Mouse (Mus musculus): ENCODE data around the gene Zfp335.

Gene Zfp335

DNA sequence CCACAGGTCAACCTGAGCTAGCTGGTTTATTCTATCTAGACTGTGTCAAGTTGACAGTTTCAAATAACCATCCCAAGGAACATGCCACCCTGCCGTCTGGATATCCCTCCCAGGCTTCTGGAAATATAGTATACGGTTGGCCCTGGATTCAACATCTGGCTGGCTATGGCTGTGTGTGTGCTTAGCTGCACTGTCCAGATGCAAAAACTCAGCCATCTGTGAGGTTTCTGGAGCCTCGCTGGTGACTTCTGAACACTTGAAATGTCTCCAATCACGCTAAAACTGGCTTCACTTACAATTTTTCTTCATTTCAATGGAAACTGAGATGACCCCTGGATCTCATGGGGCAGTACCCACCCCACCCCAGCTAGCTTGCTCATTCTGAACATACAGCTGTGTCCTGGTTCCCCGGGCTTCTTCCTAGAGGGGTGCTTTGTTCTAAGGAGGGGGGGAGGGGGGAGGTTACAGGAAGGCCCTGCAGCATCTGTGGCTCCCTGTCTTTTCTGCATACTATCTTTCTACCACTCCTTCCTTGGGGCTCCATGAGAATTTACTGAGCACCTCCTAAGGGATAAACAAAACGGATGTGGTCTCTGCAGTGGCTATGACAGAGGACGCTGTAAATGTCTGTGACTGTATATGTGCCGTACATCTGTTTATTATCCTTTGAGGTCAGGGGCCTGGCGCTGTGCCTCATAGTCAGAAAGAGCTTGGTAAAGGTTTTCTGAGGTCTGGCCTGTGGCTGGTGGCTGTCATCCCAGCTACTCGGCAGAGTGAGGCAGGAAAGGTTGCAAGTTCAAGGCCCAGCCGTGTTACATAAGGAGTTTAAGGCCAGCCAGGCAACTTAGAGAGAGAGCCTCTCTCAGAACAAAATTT lies 19.4 kb upstream of the Zfp335 start:
- CTCF ChIA-PET: interaction anchor here (0.7 kb wide), 1 partner anchor 49 kb away, joined by 5 read pairs; no protein-coding TSS in a partner anchor

DNA sequence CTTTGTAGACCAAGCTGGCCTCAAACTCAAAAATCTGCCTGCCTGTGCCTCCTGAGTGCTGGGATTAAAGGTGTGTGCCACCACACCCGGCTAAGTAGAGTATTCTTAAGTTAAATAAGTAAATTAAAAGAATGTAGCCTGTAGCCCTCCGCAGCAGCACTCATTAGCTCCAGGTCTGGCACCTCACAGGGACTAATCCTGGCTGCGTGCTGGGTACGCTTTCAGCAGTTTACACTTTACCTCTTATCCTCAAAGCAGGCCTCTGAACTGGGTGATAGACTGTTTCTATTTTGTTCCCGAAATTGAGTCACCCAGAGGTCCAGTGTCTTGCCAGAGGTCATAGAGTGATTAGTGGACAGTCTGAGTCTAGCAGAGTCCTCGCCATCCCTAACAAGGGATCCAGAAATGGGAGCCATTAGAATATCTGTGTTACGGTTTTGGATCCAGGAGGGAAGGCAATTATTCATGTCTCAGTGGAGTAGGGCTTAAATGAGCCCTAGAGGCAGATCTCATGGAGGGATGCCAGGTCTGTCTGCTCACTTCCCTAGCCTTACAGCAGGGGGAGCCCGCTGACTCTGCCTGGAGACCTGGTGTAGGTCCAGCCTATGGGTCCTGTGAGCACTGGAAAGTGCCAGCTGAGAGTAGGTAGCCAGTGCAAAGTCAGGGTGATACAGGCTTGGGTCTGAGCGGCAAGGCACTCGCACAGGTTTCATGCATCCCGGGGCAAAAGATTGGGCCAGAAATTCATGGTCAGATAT lies 12.7 kb upstream of the Zfp335 start:
- CTCF ChIA-PET: interaction anchor here (0.6 to 0.8 kb wide), 2 partner anchors 477 to 855 kb away, joined by 3 to 5 read pairs; no protein-coding TSS in a partner anchor

- CTCF ChIA-PET: interaction anchor here (0.6 to 1.1 kb wide), 2 partner anchors 15 to 476 kb away, joined by 3 to 5 read pairs; no protein-coding TSS in a partner anchor
Measured at GRCm38 (mm10) chr2:164923291-164923690, 11.7 kb upstream of the Zfp335 start.

- CTCF ChIA-PET: no interaction called here
Measured at GRCm38 (mm10) chr2:164921984-164922383, 10.4 kb upstream of the Zfp335 start.

DNA sequence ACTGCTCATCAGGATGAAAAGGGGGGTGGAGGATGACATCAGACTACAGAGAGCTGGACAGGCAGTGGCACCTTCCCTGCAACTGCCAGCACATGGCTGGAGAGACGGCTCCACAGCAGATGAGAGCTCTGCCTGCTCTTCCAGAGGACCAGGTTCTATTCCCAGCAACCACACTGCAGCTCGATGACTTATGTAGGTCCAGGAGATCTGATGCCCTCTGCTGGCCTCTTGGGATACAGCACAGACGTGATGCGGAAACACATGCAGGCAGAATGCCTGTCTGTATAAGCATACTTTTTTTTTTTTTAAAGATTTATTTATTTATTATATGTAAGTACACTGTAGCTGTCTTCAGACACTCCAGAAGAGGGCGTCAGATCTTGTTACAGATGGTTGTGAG lies 6.8 kb upstream of the Zfp335 start:
- CTCF ChIA-PET: interaction anchor here (0.6 to 0.7 kb wide), 3 partner anchors 24 to 68 kb away, joined by 3 to 5 read pairs (median 3); no protein-coding TSS in a partner anchor

DNA sequence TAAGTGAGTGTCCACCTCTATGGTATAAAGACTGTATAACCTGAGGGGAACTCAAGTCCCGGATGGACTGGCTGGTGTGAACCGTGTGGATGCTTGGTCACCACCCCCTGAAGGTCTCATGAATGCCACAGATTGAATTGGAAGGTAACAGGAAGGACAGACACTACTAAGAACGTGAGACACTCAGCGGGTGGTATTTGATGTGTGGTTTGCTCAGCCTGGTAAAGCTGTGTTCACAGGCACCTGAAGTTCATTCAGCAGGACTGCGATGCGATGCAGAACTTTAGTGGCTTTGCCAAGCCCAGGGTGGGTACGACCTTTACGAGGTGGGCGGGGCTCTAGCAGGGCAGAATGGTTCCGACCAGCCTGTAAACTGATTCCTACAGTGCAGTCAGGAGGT lies 5.8 kb upstream of the Zfp335 start:
- CTCF ChIA-PET: interaction anchor here (0.7 kb wide), 1 partner anchor 23 kb away, joined by 3 read pairs; no protein-coding TSS in a partner anchor

DNA sequence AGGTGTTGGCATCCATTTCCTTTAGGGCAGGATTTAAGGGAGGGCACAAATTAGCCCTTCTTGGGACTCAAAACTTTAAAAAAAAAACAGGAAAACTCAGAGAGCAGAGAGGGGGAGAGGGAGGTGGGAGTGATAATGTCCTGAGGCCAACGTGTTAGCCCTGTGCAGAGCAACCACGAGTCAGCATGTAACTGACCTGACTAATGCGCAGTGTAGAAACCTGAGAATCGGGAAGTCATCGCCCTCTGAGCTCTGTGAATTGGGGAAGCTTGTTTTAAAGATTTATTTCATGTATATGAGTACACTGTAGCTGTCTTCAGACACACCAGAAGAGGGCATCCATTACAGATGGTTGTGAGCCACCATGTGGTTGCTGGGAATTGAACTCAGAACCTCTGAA lies 5.3 kb upstream of the Zfp335 start:
- CTCF ChIA-PET: interaction anchor here (0.5 to 0.7 kb wide), 4 partner anchors 39 to 246 kb away, joined by 3 to 4 read pairs (median 4); no protein-coding TSS in a partner anchor

DNA sequence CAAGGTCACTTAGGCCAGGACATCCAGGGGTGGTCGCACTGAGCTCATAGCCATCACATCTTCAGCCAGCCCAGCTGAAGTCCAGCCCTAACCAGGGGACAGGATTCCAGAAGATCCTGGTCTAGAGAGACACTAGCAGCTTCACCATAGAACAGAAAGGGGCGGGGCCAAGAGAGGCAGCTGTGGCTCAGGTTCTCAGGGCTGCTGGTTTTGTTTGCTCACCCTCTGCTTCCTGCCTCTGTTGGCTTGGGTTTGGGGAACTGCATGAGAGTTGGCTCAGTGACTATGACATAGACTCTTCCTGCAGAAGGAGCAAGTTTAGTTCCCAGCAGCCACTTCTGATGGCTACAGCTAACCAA lies 1.9 kb upstream of the Zfp335 start:
- CTCF ChIA-PET: interaction anchor here (1.6 kb wide), 1 partner anchor 36 kb away, joined by 4 read pairs; no protein-coding TSS in a partner anchor

DNA sequence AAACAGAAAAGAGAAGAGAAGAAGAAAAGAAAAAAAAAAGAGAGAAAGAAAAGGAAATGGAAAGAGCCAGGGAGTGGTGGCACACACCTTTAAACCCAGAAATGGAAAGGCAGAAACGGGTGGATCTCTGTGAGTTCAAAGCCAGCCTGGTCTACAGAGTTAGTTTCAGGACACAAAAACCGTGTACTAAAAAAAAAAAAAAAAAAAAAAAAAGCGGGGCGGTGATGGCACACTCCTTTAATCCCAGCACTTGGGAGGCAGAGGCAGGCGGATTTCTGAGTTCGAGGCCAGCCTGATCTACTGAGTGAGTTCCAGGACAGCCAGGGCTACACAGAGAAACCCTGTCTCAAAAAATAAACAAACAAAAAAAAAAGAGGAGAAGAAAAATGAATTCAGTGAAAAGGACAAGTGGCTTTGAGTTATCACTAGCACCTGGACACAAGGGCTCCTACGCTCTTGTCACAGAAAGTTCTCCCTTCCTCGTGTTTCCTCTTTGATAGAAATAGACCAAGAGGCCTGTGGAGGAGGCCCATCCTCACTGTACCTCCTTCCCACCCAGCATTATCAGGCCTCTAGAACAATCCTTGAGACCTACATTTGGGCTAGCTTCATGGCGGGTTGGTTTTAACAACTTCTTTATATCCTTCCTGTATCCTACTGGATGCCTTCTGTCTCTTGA lies 1.3 kb upstream of the Zfp335 start:
- CTCF ChIA-PET: interaction anchor here (1.6 kb wide), 1 partner anchor 36 kb away, joined by 4 read pairs; no protein-coding TSS in a partner anchor

- CTCF ChIA-PET: no interaction called here
Measured at GRCm38 (mm10) chr2:164912151-164912550, 594 bp upstream of the Zfp335 start.

DNA sequence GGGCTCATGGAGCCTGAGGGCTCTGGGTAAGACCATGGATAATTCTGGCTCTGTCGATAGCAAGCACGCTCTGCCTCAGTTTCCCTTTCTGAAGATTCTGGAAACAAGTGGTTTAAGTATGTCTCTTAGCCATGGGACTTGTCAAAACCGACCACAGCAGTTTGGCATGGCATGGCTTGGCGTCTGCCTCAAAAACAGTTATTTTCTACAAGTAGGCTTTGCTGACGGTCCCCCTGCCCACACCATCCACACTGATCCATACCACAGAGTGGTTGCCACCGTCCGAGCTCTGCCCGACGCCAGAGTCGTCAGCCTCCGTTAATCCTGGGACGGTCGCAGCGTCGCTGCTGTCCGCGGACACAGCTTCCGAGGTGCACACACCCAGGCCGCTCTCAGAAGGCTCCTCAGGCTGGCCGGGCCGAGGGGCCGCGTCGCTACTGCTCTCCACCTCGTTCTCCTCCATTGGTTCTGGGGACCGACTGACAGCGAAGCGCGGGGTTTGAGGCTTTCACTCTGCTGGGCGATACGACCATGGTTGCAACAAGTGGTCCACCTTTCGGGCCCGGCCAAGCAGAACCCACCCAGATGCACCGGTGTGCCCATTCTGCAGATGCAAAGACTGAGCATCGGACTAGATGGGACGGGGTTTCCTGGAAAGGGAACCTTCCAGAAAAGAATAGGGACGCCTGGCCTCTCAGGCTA lies 1.0 kb downstream of the Zfp335 start:
- CTCF ChIA-PET: interaction anchor here (0.8 kb wide), 1 partner anchor 8 kb away, joined by 3 read pairs; no protein-coding TSS in a partner anchor

DNA sequence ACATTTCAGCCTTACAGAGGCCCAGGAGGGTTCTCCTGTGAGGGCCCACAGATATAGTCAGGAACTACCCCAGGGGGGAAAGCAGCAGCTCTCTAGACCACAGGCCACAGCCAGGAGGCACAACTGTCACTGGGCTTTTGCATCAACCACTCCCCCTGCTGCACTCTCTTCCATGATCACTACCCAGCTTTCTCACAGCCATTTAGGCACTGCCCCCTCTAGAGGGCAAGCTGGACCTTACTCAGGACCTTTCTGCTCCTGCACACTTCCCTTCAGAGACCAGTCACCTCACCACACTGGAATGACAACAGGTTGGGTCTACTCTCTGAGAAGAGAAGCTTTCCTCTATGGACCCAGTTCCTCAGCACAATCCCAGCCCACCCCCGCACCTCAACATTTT lies 2.0 kb downstream of the Zfp335 start:
- CTCF ChIA-PET: no interaction called here

DNA sequence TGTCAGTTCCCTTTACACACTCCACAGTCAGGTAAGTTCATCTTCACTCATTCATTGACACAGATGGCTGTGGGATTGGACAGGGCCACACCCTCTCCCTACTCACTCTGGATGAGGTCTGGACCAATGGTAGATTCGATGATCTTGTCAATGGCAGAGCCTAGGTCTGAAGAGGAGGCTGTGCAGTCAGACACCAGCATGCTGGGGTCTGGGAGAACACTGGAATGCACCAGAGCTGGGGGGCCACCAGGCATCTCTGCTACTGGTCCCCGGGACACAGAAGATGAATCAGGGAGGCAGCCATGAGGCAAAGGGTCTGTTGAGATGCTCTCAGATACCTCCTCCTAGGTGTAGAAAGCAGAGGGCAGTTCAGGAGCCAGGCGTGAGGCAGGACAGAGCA lies 2.5 kb downstream of the Zfp335 start:
- CTCF ChIA-PET: interaction anchor here (1.0 kb wide), 1 partner anchor 14 kb away, joined by 3 read pairs; no protein-coding TSS in a partner anchor

GRCm38 (mm10) chr2:164908011-164908410 lies 3.5 kb downstream of the Zfp335 start:
- CTCF ChIA-PET: interaction anchor here (1.0 kb wide), 1 partner anchor 15 kb away, joined by 3 read pairs; no protein-coding TSS in a partner anchor

DNA sequence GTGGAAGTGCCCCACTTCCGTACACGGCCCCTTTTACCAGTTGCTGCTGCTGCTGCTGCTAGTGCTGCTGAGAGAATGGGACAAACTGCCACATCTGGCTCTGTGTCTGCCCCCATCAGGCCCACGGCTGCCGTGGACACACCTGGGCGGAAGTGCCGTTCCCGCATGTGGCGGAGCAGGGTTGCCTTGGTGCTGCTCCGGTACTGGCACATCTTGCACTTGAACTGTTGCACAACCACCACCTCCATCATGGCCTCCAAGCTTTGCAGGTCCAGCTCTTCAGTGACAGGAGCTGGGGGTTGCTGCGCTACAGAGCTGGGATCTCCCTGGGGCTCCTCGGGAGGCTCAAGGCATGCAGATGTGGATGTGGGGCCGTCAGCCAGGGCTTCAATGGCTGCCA lies 4.0 kb downstream of the Zfp335 start:
- CTCF ChIA-PET: no interaction called here

- CTCF ChIA-PET: interaction anchor here (0.6 kb wide), 1 partner anchor 117 kb away, joined by 3 read pairs; no protein-coding TSS in a partner anchor
Measured at GRCm38 (mm10) chr2:164906071-164906470, 5.5 kb downstream of the Zfp335 start.

- CTCF ChIA-PET: no interaction called here
Measured at GRCm38 (mm10) chr2:164903496-164903895, 8.1 kb downstream of the Zfp335 start.

GRCm38 (mm10) chr2:164901380-164901779 lies 10.2 kb downstream of the Zfp335 start:
- CTCF ChIA-PET: no interaction called here

- CTCF ChIA-PET: interaction anchor here (0.6 kb wide), 1 partner anchor 131 kb away, joined by 4 read pairs; no protein-coding TSS in a partner anchor
Measured at GRCm38 (mm10) chr2:164899723-164900459, 11.7 kb downstream of the Zfp335 start.

DNA sequence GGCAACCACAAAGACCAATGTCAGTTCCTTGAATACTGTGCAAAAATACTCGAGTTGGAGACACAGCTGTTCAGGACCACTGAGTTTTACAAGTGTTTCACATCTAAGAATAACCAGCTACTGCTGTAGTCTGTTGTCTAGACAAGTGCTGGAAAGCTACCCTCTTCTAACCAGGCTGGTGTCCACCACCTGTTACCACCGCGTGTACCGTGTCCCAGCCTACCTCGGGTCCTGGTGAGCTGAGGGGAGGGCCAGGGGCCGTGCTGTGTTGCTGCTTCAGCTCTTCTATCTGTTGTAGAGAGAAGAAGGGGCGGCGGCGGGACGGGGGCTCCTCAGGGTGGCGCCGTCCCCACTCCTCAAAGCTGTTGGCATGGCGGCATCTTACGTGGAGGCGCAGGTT lies 12.5 kb downstream of the Zfp335 start:
- CTCF ChIA-PET: no interaction called here

Data from spleen, embryonic (tissue).